Mouse (Mus musculus) thymus, adult 18-20 months (tissue): ENCODE data around the gene Igdcc3.
A peak's percentile ranks its signal among the peaks of the same experiment; 100 is the strongest.

Experiments used
- DNase-seq, 2 experiments: peaks; one replicate each; pipeline ENCODE4 v3.0.0; 2022; ENCODE audit warnings: mixed read lengths in 2 of 2

The Igdcc3 gene

GRCm38 (mm10) chr9:65140936-65141305, at the start of gene Igdcc3:
Igdcc3 (plus strand) TSS chr9:65141189.
- no peak for DNase-seq

- DNase-seq, result no peak
Measured at GRCm38 (mm10) chr9:65094237-65094636, 46.8 kb upstream of the Igdcc3 start.

- no peak for DNase-seq
Measured at GRCm38 (mm10) chr9:65100991-65101685, 39.9 kb upstream of the Igdcc3 start, which contains the start of gene Igdcc4. Igdcc4 (plus strand) TSS chr9:65101486.

- DNase-seq, result no peak
Measured at GRCm38 (mm10) chr9:65101686-65102376, 39.2 kb upstream of the Igdcc3 start.

GRCm38 (mm10) chr9:65102377-65103172, 38.4 kb upstream of the Igdcc3 start:
- no peak for DNase-seq

GRCm38 (mm10) chr9:65103173-65103752, 37.7 kb upstream of the Igdcc3 start:
- DNase-seq, result no peak

GRCm38 (mm10) chr9:65106821-65107220, 34.2 kb upstream of the Igdcc3 start:
- no peak for DNase-seq

- no peak for DNase-seq
Measured at GRCm38 (mm10) chr9:65107893-65108292, 33.1 kb upstream of the Igdcc3 start.

- DNase-seq, result no peak
Measured at GRCm38 (mm10) chr9:65109132-65110072, 31.6 kb upstream of the Igdcc3 start.

- DNase-seq, result no peak
Measured at GRCm38 (mm10) chr9:65111698-65112097, 29.3 kb upstream of the Igdcc3 start.

- no peak for DNase-seq
Measured at GRCm38 (mm10) chr9:65113694-65114093, 27.3 kb upstream of the Igdcc3 start.

- no peak for DNase-seq
Measured at GRCm38 (mm10) chr9:65115891-65116290, 25.1 kb upstream of the Igdcc3 start.

GRCm38 (mm10) chr9:65117516-65117915, 23.5 kb upstream of the Igdcc3 start:
- no peak for DNase-seq

GRCm38 (mm10) chr9:65120935-65121334, 20.1 kb upstream of the Igdcc3 start:
- DNase-seq, result no peak

GRCm38 (mm10) chr9:65122545-65122944, 18.4 kb upstream of the Igdcc3 start:
- DNase-seq, result no peak

GRCm38 (mm10) chr9:65123552-65124168, 17.3 kb upstream of the Igdcc3 start:
- DNase-seq, result no peak

GRCm38 (mm10) chr9:65128123-65128815, 12.7 kb upstream of the Igdcc3 start:
- DNase-seq, result peak; percentile 22 to 26

- DNase-seq, result no peak
Measured at GRCm38 (mm10) chr9:65131717-65132116, 9.3 kb upstream of the Igdcc3 start.

GRCm38 (mm10) chr9:65133739-65134138, 7.2 kb upstream of the Igdcc3 start:
- peak; percentile 22 to 35 for DNase-seq

- no peak for DNase-seq
Measured at GRCm38 (mm10) chr9:65135126-65135525, 5.9 kb upstream of the Igdcc3 start.

GRCm38 (mm10) chr9:65140491-65140890, 498 bp upstream of the Igdcc3 start:
- no peak for DNase-seq
